Mouse (Mus musculus) forebrain, embryonic 16.5 days (tissue): Measurements from ENCODE around the gene Vwa8. TPM values are rescaled to one million over a fixed set of nuclear protein-coding genes. Genes with fewer than 3 reads are reported as not detected.

Experiments used
- ATAC-seq: fragments of 200-750 bp; cut with Nextera tagmentation; 2 replicates; pipeline ENCODE4 v1.8.0; 2017; ENCODE audit warnings: mild to moderate bottlenecking, moderate library complexity
- H3K27ac ChIP-seq: fragments of 300-500 bp; sonication (generic); 2 replicates; pipeline ENCODE4 v1.5.1; 2014; ENCODE audit warnings: low read length, control low read depth
- H3K27me3 ChIP-seq: fragments of 300-500 bp; sonication (generic); replicated peaks from 2 replicates; pipeline ENCODE4 v1.6.1; 2014; ENCODE audit warnings: low read length; ENCODE audit not compliant: control insufficient read depth, insufficient read depth
- H3K36me3 ChIP-seq: fragments of 300-500 bp; sonication (generic); 2 replicates; pipeline ENCODE4 v1.6.1; 2014; ENCODE audit not compliant: control insufficient read depth, insufficient read depth
- H3K4me1 ChIP-seq: fragments of 300-500 bp; sonication (generic); replicated peaks from 2 replicates; pipeline ENCODE4 v1.6.1; 2014; ENCODE audit warnings: low read length; ENCODE audit not compliant: control insufficient read depth, insufficient read depth
- H3K4me2 ChIP-seq: fragments of 300-500 bp; sonication (generic); 2 replicates; pipeline ENCODE4 v1.6.1; 2014; ENCODE audit warnings: mild to moderate bottlenecking, low read length, control low read depth
- H3K4me3 ChIP-seq: fragments of 300-500 bp; sonication (generic); replicated peaks from 2 replicates; pipeline ENCODE4 v1.5.1; 2014; ENCODE audit warnings: mild to moderate bottlenecking, low read length, control low read depth
- H3K9ac ChIP-seq: fragments of 300-500 bp; sonication (generic); replicated peaks from 2 replicates; pipeline ENCODE4 v1.6.1; 2014; ENCODE audit warnings: low read depth, low read length, control low read depth
- H3K9me3 ChIP-seq: fragments of 300-500 bp; sonication (generic); 2 replicates; pipeline ENCODE4 v1.6.1; 2016; ENCODE audit warnings: low read length; ENCODE audit not compliant: control insufficient read depth
- WGBS: fragments of 180-500 bp; shearing (Covaris S2); extraction: QIAGEN DNeasy Blood & Tissue Kit; methylation state at CpG from one replicate; pipeline ENCODE4 v1.1.7; 2014; 5-methylcytosine and 5-hydroxymethylcytosine counted together
- polyA plus RNA-seq: library from polyadenylated mRNA; unstranded; fragments of >200 nt; fragmentation: Nextera tagmentation; extraction: Ambion mirVana; gene quantifications from 2 replicates; pipeline ENCODE4 v1.2.1, GENCODE M21; 2015

Gene Vwa8
- polyA plus RNA-seq, 1 experiment from 2014 or later = 5.4 TPM

DNA sequence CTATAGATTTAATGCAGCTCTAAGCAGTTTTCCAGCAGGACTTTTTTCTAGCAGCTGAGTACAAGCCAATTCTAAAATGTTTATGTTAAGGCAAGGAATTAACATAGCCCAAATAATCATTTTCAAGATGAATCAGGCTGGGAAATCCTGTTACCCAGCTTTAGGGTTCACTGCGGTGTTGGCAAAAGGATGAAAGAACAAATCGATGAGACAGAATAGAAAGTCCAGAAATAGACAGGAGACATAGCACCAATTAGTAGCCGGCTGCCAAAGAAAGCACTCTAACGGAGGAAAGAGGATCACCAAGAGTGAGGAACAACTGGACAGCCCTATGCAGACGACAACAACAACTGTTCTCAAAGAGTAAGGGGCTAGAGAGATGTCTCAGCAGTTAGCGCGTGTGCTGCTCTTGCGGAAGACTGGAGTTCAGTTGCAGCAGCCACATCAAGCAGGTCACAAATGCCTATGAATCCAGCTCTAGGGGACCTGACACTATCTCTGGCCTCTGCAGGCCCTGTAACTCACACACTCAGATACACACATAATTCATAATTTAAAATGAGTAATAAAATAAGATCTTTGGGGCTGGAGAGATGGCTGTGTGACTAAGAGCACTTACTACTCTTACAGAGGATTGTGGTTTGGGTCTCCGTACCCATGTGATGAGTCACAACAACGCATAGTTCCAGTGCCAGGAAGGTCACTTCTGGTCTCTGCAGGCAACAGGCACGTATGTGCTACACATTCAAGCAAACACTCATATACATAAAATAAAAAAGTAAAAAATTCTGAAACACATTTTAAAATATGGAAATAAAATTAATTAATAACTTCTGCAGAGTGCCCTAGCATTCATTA lies 265.9 kb downstream of the Vwa8 start:
- no peak for ATAC-seq
- no peak overlapping the region for H3K9ac ChIP-seq
- 78% methylated on average over 11 of the region's 11 CpGs for WGBS

DNA sequence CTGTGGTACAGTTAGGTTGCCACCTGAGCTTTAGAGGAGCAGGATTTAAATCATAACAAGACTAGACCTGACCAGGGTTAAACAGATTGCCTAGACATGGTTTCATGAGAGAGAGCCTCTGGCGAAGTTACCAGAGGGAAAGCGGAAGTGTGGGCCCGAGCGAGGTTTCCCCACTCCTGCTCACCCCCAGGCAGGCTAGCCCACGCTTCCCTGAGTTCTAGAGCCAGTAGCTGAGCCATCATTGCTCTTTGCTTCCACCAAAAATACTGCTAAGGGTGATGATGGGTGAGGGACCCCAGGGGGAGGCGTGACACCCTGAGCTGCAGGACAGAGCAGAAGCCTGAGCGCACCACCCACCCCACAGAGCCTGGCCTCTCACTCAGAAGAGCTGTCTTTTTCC lies 269.6 kb downstream of the Vwa8 start:
- Histone ChIP-seq H3K36me3 (no peaks in the 10 kb centered on the region), H3K9me3 (no peaks in the 10 kb centered on the region), H3K27ac (no peak overlapping the region), H3K4me3 (no peak overlapping the region), H3K4me2 (no peak overlapping the region), H3K4me1 (no peaks in the 10 kb centered on the region), H3K27me3 (no peaks in the 10 kb centered on the region), H3K9ac (no peak overlapping the region)
- ATAC-seq = no peak
- WGBS = 96% methylated on average over 7 of the region's 7 CpGs

More for the DNA sequence above, 265.9 kb downstream of the Vwa8 start:
- no peak overlapping the region for H3K27ac ChIP-seq
- H3K27me3 ChIP-seq = no peaks in the 10 kb centered on the region
- no peaks in the 10 kb centered on the region for H3K36me3 ChIP-seq
- no peaks in the 10 kb centered on the region for H3K4me1 ChIP-seq
- H3K9me3 ChIP-seq = no peaks in the 10 kb centered on the region
- H3K4me3 ChIP-seq = no peak overlapping the region
- no peak overlapping the region for H3K4me2 ChIP-seq

DNA sequence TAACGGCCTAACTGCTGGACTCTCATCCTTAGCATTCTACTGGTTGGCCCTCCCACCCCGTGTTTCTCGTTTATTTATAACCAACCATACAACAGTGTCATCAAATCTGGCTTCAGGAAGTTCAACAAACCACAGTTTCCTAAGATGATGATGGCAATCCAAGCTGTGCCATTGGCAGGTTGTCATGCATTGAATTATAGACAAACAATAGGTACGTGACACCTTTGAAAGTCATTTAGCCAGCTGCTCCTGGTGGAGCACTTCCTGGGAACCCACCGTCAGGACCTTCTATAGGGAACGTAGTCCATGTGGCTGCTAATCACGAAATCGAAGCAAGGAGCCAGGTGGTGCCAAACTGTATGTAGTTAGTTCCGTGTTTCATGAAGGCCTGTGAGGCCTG lies 270.5 kb downstream of the Vwa8 start:
- 76% methylated on average over 9 of the region's 9 CpGs for WGBS
- H3K27me3 ChIP-seq = no peaks in the 10 kb centered on the region
- no peaks in the 10 kb centered on the region for H3K4me1 ChIP-seq
- H3K9me3 ChIP-seq = no peaks in the 10 kb centered on the region
- no peak overlapping the region for H3K4me3 ChIP-seq
- H3K4me2 ChIP-seq = no peak overlapping the region
- H3K27ac ChIP-seq = no peak overlapping the region
- no peak for ATAC-seq
- no peaks in the 10 kb centered on the region for H3K36me3 ChIP-seq
- no peak overlapping the region for H3K9ac ChIP-seq

DNA sequence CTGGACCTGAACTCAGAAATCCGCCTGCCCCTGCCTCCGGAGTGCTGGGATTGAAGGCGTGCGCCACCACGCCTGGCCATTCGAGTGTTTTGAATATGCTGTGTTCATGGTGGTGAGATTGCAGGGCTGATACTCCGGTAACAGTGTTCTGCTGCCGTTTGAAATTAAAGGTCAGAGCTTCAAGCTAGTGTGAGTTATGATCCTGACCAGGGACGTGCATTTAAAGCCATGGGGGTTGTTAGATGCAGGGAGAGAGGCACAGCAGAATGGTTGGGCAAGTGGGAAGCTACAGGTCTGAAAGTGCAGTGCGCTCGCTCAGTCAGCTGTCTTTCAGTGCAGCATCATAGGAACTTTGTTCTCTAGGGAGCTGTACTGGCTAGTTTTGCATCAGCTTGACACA lies 271.8 kb downstream of the Vwa8 start:
- Histone ChIP-seq H3K9ac (no peak overlapping the region), H3K4me3 (no peak overlapping the region)
- 91% methylated on average over 11 of the region's 11 CpGs for WGBS

DNA sequence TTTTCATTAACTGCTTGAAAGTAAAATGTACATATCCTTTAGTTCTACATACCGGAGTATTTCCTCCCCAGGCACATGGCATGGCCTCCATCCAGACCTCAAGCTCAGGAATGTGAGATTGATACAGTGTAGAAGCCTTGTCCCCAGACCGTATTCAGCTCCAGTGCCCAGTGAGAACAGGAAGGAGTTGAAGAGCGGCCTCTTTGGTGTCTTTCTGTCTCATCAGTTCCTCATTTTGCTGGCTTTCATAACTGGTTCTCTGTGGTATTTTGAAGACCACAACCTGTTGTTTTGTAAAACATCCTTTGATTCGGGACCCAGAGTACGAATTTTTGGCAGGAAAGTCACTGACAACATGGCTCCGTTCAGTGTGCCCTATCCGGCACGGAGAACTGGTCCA lies 274.6 kb downstream of the Vwa8 start:
- Histone ChIP-seq H3K27ac (no peak overlapping the region), H3K4me2 (no peak overlapping the region), H3K9ac (no peak overlapping the region), H3K4me1 (no peaks in the 10 kb centered on the region), H3K36me3 (no peaks in the 10 kb centered on the region), H3K4me3 (no peak overlapping the region), H3K9me3 (no peaks in the 10 kb centered on the region), H3K27me3 (no peaks in the 10 kb centered on the region)
- WGBS = 87% methylated on average over 8 of the region's 8 CpGs
- ATAC-seq = no peak

More for the DNA sequence above, 271.8 kb downstream of the Vwa8 start:
- Histone ChIP-seq H3K4me2 (no peak overlapping the region), H3K9me3 (no peaks in the 10 kb centered on the region), H3K27ac (no peak overlapping the region), H3K36me3 (no peaks in the 10 kb centered on the region), H3K4me1 (no peaks in the 10 kb centered on the region), H3K27me3 (no peaks in the 10 kb centered on the region)
- no peak for ATAC-seq

DNA sequence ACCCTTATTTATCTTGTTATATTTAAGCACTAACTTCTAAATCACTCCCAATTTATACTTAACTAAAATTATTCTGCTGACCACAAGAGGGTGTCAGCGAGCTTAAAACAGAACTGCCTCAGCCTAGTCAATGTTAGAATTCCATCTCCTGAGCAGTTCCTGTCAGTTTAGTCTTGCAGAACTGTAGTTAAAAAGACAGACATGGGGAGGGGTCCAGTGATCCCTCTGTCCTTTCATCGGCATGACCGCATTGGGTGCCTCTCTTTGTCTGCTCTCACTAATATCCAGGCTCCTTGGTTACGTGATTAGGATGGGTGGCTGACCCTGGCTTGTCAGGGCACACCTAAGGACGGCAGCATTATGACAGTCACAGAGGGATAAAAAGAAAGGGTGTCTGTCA lies 275.8 kb downstream of the Vwa8 start:
- 28% methylated on average over 5 of the region's 5 CpGs for WGBS
- Histone ChIP-seq H3K9me3 (no peaks in the 10 kb centered on the region), H3K27me3 (no peaks in the 10 kb centered on the region), H3K36me3 (no peaks in the 10 kb centered on the region), H3K4me3 (no peak overlapping the region), H3K27ac (no peak overlapping the region), H3K4me1 (no peaks in the 10 kb centered on the region), H3K9ac (no peak overlapping the region), H3K4me2 (no peak overlapping the region)
- peak; percentile 81 for ATAC-seq

DNA sequence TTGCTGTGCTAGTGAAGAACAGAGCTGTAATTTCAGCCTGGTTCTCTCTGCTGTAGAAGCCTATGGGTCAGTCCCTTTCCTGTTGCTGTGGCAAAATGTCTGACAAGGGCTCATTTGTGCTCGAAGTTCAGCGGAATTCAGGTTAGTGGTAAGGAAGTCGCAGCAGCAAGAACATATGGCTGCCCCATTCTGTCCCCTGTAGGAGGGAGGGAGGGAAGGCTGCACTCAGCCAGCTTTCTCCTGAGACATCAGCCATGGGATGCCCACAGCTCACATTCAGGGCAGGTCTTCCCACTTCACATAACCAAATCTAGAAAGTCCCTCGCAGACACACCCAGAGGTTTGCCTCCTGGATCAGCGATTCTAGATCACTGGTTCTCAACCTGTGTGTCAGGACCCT lies 277.3 kb downstream of the Vwa8 start:
- H3K36me3 ChIP-seq = no peaks in the 10 kb centered on the region
- 89% methylated on average over 5 of the region's 5 CpGs for WGBS
- no peak overlapping the region for H3K9ac ChIP-seq
- H3K9me3 ChIP-seq = no peaks in the 10 kb centered on the region
- H3K27me3 ChIP-seq = no peaks in the 10 kb centered on the region
- H3K27ac ChIP-seq = no peak overlapping the region
- H3K4me3 ChIP-seq = no peak overlapping the region
- no peak for ATAC-seq
- H3K4me2 ChIP-seq = no peak overlapping the region
- H3K4me1 ChIP-seq = no peaks in the 10 kb centered on the region

DNA sequence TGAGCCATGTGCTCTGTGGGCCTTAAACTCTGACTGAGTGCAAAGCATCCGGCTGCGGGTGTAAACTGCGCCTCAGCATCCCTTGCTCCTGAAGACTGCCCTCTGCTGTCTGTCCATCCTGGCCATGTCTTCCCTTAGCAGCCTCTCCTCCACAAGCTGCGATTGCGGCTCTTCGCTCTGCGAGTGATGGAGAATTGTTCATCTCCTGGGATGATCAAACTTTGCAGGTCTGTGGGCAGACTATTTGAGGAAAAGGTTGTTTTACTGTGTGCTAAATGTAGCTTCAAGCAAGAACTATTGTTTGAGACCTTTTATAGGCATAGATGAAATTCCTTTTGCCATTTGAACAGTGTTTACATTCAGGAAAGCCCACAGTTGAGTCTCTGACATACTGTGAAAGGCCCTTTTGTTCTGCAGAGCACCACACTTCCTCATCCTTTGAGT lies 286.1 kb downstream of the Vwa8 start:
- H3K36me3 ChIP-seq = no peaks in the 10 kb centered on the region
- no peak overlapping the region for H3K9ac ChIP-seq
- H3K9me3 ChIP-seq = no peaks in the 10 kb centered on the region
- ATAC-seq = peak; percentile 45; the same call in 1 of the 2 replicates
- no peak overlapping the region for H3K4me2 ChIP-seq
- peaks cover 10% of the 10 kb centered on the region for H3K4me1 ChIP-seq
- H3K27me3 ChIP-seq = no peaks in the 10 kb centered on the region
- no peak overlapping the region for H3K27ac ChIP-seq
- H3K4me3 ChIP-seq = no peak overlapping the region
- 6% methylated on average over 7 of the region's 7 CpGs for WGBS

DNA sequence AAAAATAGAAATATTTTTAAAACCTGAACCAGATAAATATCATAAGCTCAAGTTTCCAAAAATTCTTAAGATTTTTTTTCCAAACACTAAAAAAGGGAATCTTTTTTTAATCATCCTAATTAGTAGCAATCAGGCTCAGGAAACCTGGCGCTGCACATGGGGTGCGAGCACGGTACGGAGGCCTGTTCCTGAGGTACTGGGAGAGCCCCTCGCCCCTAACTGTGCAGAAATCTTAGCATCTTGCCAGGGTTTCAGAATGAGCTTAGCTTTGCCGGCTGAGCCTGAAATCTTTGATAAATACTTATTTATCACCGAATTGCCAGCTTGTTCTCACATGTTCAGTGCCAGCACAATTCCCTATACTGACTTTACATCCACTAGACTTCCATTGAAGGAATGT lies 286.6 kb downstream of the Vwa8 start:
- ATAC-seq = peak; percentile 66; the same call in 1 of the 2 replicates
- H3K4me3 ChIP-seq = no peak overlapping the region
- no peak overlapping the region for H3K27ac ChIP-seq
- 32% methylated on average over 7 of the region's 7 CpGs for WGBS
- H3K4me2 ChIP-seq = no peak overlapping the region
- H3K27me3 ChIP-seq = no peaks in the 10 kb centered on the region
- H3K4me1 ChIP-seq = peaks cover 15% of the 10 kb centered on the region
- H3K9ac ChIP-seq = no peak overlapping the region
- no peaks in the 10 kb centered on the region for H3K36me3 ChIP-seq
- H3K9me3 ChIP-seq = no peaks in the 10 kb centered on the region
